13 mouse cellular contexts compared by ENCODE assay signal in genomic region chr12:80319062-80319461, GRCm38 (mm10). TPM values are rescaled to one million over a fixed set of nuclear protein-coding genes. Genes with fewer than 3 reads are reported as not detected.
DNase-seq lines count a peak whose midpoint lies in the region; ATAC-seq and TF ChIP-seq lines count a peak whose summit lies in the region.
"Had no signal": no experiment of that assay in that cellular context is flagged by ENCODE, and none has a peak within 500 bp of the region (broad histone marks: within the 10 kb centered on the region; RNA-seq: fewer than 3 reads in every experiment).

No protein-coding gene starts in this region.

- H3K4me3 ChIP-seq in kidney, embryonic 15.5 days (replicated peaks), result no peak overlapping the region
- H3K4me3 ChIP-seq in heart, embryonic 10.5 days, result no peak overlapping the region
- H3K4me3 ChIP-seq in myocyte, result no peak overlapping the region
- H3K4me3 ChIP-seq: hindbrain, embryonic 13.5 days; stomach, embryonic 15.5 days had no signal

- H3K9ac ChIP-seq in kidney, embryonic 15.5 days, result no peak overlapping the region
- H3K9ac ChIP-seq: hindbrain, embryonic 13.5 days; stomach, embryonic 15.5 days had no signal

- no peaks in the 10 kb centered on the region for H3K27me3 ChIP-seq in kidney, embryonic 15.5 days
- no peaks in the 10 kb centered on the region for H3K27me3 ChIP-seq in heart, embryonic 10.5 days (ENCODE audit: insufficient read depth, poor library complexity, severe bottlenecking)
- no peaks in the 10 kb centered on the region for H3K27me3 ChIP-seq in myocyte (ENCODE audit: control insufficient read depth, insufficient read depth, insufficient read length)
- H3K27me3 ChIP-seq: hindbrain, embryonic 13.5 days; stomach, embryonic 15.5 days had no signal

- H3K9me3 ChIP-seq in kidney, embryonic 15.5 days (replicated peaks), result no peaks in the 10 kb centered on the region
- H3K9me3 ChIP-seq in heart, embryonic 10.5 days, result no peaks in the 10 kb centered on the region
- H3K9me3 ChIP-seq: hindbrain, embryonic 13.5 days; stomach, embryonic 15.5 days had no signal

- H3ac ChIP-seq in myocyte (ENCODE audit: control insufficient read depth, insufficient read length), result no peak overlapping the region

- peak; percentile 19 to 20 for DNase-seq in kidney, adult 8-10 months
- no peak for DNase-seq in heart, embryonic 10.5 days (ENCODE audit: low spot score)
- peak; percentile 43 for DNase-seq in kidney, postnatal 10 days
- DNase-seq in cerebellum, adult 18-20 months, result no peak
- DNase-seq in layer of hippocampus, postnatal 10 days (ENCODE audit: low spot score in 2 of 2), result no peak
- no peak for DNase-seq in urinary bladder, adult 18-20 months (ENCODE audit: low spot score in 2 of 2)
- DNase-seq: retina, postnatal 1 day had no signal

- TF ChIP-seq POLR2A in myocyte (IDR thresholded peaks at IDR 0.05; ENCODE audit: insufficient read length, low read depth), result no peak

- 0 out of 2 replicates have a peak, but pooled peaks cover 2% of the 10 kb centered on the region for H3K4me1 ChIP-seq in kidney, embryonic 15.5 days
- peaks cover 24% of the 10 kb centered on the region for H3K4me1 ChIP-seq in heart, embryonic 10.5 days
- H3K4me1 ChIP-seq: hindbrain, embryonic 13.5 days; stomach, embryonic 15.5 days had no signal

- WGBS in kidney, embryonic 15.5 days, result 77% methylated on average over 2 of the region's 2 CpGs
- WGBS in heart, embryonic 10.5 days, result 63% methylated on average over 2 of the region's 2 CpGs

- no peaks in the 10 kb centered on the region for H3K36me3 ChIP-seq in kidney, embryonic 15.5 days
- no peaks in the 10 kb centered on the region for H3K36me3 ChIP-seq in heart, embryonic 10.5 days
- H3K36me3 ChIP-seq in myocyte (ENCODE audit: control insufficient read depth, insufficient read depth), result no peaks in the 10 kb centered on the region
- H3K36me3 ChIP-seq: hindbrain, embryonic 13.5 days; stomach, embryonic 15.5 days had no signal

- no peak for ATAC-seq in kidney, embryonic 15.5 days (replicated peaks; ENCODE audit: low FRiP score)
- ATAC-seq: forebrain, embryonic 16.5 days; midbrain, embryonic 16.5 days had no signal

- no peaks in the 10 kb centered on the region for H3K79me2 ChIP-seq in myocyte (ENCODE audit: control insufficient read depth, insufficient read depth)

- no peak overlapping the region for H3K27ac ChIP-seq in kidney, embryonic 15.5 days
- peak overlapping the region; percentile 31; the same call in 1 of the 2 replicates for H3K27ac ChIP-seq in heart, embryonic 10.5 days
- H3K27ac ChIP-seq: hindbrain, embryonic 13.5 days; stomach, embryonic 15.5 days had no signal

- H3K4me2 ChIP-seq in kidney, embryonic 15.5 days, result no peak overlapping the region
- peak overlapping the region; percentile 49 for H3K4me2 ChIP-seq in myocyte (ENCODE audit: low read depth)
- H3K4me2 ChIP-seq: hindbrain, embryonic 13.5 days; stomach, embryonic 15.5 days had no signal

TF ChIP-seq in myocyte, 11 proteins besides CTCF, POLR2A, EP300 and RAD21:
- TF ChIP-seq MYOG (IDR thresholded peaks at IDR 0.05; ENCODE audit: control insufficient read depth in 1 of 3, insufficient read depth in 1 of 3, insufficient read length in 2 of 3, low read depth in 2 of 3) (peak in 1 of 3 experiments; percentile 63), MAX (IDR thresholded peaks at IDR 0.05; ENCODE audit: low read depth) (no peak)

RNA-seq across cellular contexts. Expression of gene Actn1, which starts 58.9 kb away (rescaled TPM):
- 46.0 and 47.6 TPM in 2 replicates for polyA plus RNA-seq in kidney, embryonic 15.5 days (2015; fragmentation: Nextera tagmentation; extraction: Ambion mirVana)
- 62.6 and 67.8 TPM in 2 replicates for polyA plus RNA-seq in heart, embryonic 10.5 days (2016; fragmentation: Nextera tagmentation; extraction: Ambion mirVana)
- polyA plus RNA-seq in myocyte (2012; fragmentation: generic; extraction: Trizol), result 166 TPM
- 10 to 100 TPM; 69.2 to 77.9 TPM for total RNA-seq in layer of hippocampus, postnatal 10 days (2021)

Comparison
In these comparisons a context has a peak if more than half of its experiments do, and no peak if none do; other contexts are left out.
1. DNase-seq: peak in kidney, adult 8-10 months (2 of 2) and kidney, postnatal 10 days (single experiment); none in heart, embryonic 10.5 days (single experiment), cerebellum, adult 18-20 months (0 of 2), layer of hippocampus, postnatal 10 days (0 of 2) and urinary bladder, adult 18-20 months (0 of 2).